Mouse (Mus musculus) liver, adult (tissue): ENCODE measurements around the gene Crebrf.

Experiments
- GATA4 ChIP-seq: IDR thresholded peaks from 2 replicates; pipeline ENCODE4 v1.6.1; 2014; ENCODE audit warnings: mild to moderate bottlenecking, low read length; ENCODE audit not compliant: insufficient replicate concordance

Gene Crebrf

GRCm38 (mm10) chr17:26724790-26725189, 9.3 kb downstream of the Crebrf start:
- TF ChIP-seq GATA4 = no peak

GRCm38 (mm10) chr17:26726674-26727073, 11.2 kb downstream of the Crebrf start:
- no peak for TF ChIP-seq GATA4

- no peak for TF ChIP-seq GATA4
Observed at GRCm38 (mm10) chr17:26727110-26727755, 11.8 kb downstream of the Crebrf start.

GRCm38 (mm10) chr17:26742581-26742980, 27.1 kb downstream of the Crebrf start:
- no peak for TF ChIP-seq GATA4

GRCm38 (mm10) chr17:26743294-26743693, 27.8 kb downstream of the Crebrf start:
- no peak for TF ChIP-seq GATA4

- TF ChIP-seq GATA4 = no peak
Observed at GRCm38 (mm10) chr17:26749975-26750374, 34.5 kb downstream of the Crebrf start.

- no peak for TF ChIP-seq GATA4
Observed at GRCm38 (mm10) chr17:26752297-26752696, 36.8 kb downstream of the Crebrf start.

GRCm38 (mm10) chr17:26753476-26753875, 38.0 kb downstream of the Crebrf start:
- TF ChIP-seq GATA4 = no peak

GRCm38 (mm10) chr17:26767100-26767753, 51.8 kb downstream of the Crebrf start:
- TF ChIP-seq GATA4 = no peak

- no peak for TF ChIP-seq GATA4
Observed at GRCm38 (mm10) chr17:26767754-26768124, 52.3 kb downstream of the Crebrf start.

- TF ChIP-seq GATA4 = no peak
Observed at GRCm38 (mm10) chr17:26776211-26776610, 60.8 kb downstream of the Crebrf start.

GRCm38 (mm10) chr17:26778001-26778400, 62.6 kb downstream of the Crebrf start:
- TF ChIP-seq GATA4 = no peak

GRCm38 (mm10) chr17:26778430-26779100, 63.1 kb downstream of the Crebrf start:
- no peak for TF ChIP-seq GATA4

GRCm38 (mm10) chr17:26779471-26779870, 64.0 kb downstream of the Crebrf start:
- no peak for TF ChIP-seq GATA4

- peak; percentile 28; the same call in 1 of the 2 replicates for TF ChIP-seq GATA4
Observed at GRCm38 (mm10) chr17:26780750-26781571, 65.5 kb downstream of the Crebrf start, which contains the start of gene Bnip1. TSS of gene Bnip1 (plus strand) at chr17:26781066.

GRCm38 (mm10) chr17:26781610-26782043, 66.2 kb downstream of the Crebrf start:
- no peak for TF ChIP-seq GATA4

- no peak for TF ChIP-seq GATA4
Observed at GRCm38 (mm10) chr17:26784525-26784924, 69.1 kb downstream of the Crebrf start.
